Mouse (Mus musculus) ES-E14 (cell line): ENCODE data around the gene Zfyve28.

Experiments
- CHD2 ChIP-seq: IDR thresholded peaks from 2 replicates; pipeline ENCODE4 v1.6.1; 2014; ENCODE audit warnings: mild to moderate bottlenecking, low read depth, low read length, inconsistent platforms
- ZC3H11A ChIP-seq: IDR thresholded peaks from 2 replicates; pipeline ENCODE4 v1.6.1; 2012; ENCODE audit warnings: low read depth, mild to moderate bottlenecking, inconsistent platforms, low read length, borderline replicate concordance

- TF ChIP-seq CHD2 (no peak), ZC3H11A (no peak)
Observed at GRCm38 (mm10) chr5:34202006-34202405, 86.2 kb downstream of the Zfyve28 start.
